Mouse (Mus musculus) heart, postnatal 14 days (tissue): Measurements from ENCODE around the gene Fnip2. TPM values are rescaled to one million over a fixed set of nuclear protein-coding genes. Genes with fewer than 3 reads are reported as not detected.
"Not testable (repeated sequence)": the region's sequence is repeated elsewhere in the genome, so short reads cannot be mapped to it uniquely, and the experiment has no call there.

Experiments
- DNase-seq, 2 experiments: peaks; one replicate each; pipeline ENCODE4 v3.0.0; 2021 to 2022
- intact Hi-C: fragments of 180-260 bp; cut with DNase I; formaldehyde crosslinking; loops from one replicate; pipeline ENCODE4 v1.15.1; 2025
- long read RNA-seq, 2 experiments: library from polyadenylated mRNA; stranded (forward); transcript quantifications; one replicate each; pipeline ENCODE4 v2.0.0; 2021
- total RNA-seq, 2 experiments: library from RNA; stranded (reverse); gene quantifications; 2 replicates each; pipeline ENCODE4 v1.2.3; 2021

The Fnip2 gene
- 10 to 100 TPM; 13.9 to 15.9 TPM for total RNA-seq
- long read RNA-seq, experiment 1, full-length matches to known transcripts: 1 of 6 reads
- long read RNA-seq, experiment 1, partial matches to known transcripts: 1 of 6 reads
- long read RNA-seq, experiment 1, other reads (novel, unspliced or antisense): 4 of 6 reads
- long read RNA-seq, experiment 2, partial matches to known transcripts: 1 of 3 reads
- long read RNA-seq, experiment 2, other reads (novel, unspliced or antisense): 1 of 3 reads

- intact Hi-C loops: loop anchor here (5.0 kb wide), 1 partner anchor 51 kb away; no protein-coding TSS in a partner anchor
These were observed at the start of gene Fnip2 for GRCm38 (mm10) chr3:79567703-79568362. Gene Fnip2 (minus strand): TSS chr3:79567796.

DNA sequence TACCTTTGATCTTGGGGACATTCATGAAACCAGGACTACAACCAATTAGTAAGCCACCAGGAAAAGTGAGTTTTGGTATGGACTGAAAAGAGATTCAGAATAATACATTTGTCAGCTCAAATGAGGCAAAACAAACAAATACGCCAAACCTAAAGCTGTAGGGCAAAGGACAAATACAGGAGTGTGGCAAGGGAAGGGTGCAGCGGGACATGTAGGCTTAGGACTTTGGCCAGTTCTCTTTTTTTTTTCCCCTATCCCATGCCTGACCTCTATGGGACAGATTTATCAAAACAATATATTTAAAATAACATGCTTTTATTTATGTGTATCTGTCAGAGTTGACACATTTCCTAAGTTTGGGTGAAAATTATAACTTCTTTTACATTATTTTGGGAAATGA is 42.3 kb upstream of the Fnip2 start:
- intact Hi-C loops: no loop called here
- no peak for DNase-seq

More at GRCm38 (mm10) chr3:79567703-79568362, at the start of gene Fnip2:
- peak; percentile 85 to 90 for DNase-seq

GRCm38 (mm10) chr3:79595468-79595867 is 27.9 kb upstream of the Fnip2 start:
- no peak for DNase-seq
- intact Hi-C loops: loop anchor here (10.0 kb wide), 1 partner anchor 521 kb away; no protein-coding TSS in a partner anchor

DNA sequence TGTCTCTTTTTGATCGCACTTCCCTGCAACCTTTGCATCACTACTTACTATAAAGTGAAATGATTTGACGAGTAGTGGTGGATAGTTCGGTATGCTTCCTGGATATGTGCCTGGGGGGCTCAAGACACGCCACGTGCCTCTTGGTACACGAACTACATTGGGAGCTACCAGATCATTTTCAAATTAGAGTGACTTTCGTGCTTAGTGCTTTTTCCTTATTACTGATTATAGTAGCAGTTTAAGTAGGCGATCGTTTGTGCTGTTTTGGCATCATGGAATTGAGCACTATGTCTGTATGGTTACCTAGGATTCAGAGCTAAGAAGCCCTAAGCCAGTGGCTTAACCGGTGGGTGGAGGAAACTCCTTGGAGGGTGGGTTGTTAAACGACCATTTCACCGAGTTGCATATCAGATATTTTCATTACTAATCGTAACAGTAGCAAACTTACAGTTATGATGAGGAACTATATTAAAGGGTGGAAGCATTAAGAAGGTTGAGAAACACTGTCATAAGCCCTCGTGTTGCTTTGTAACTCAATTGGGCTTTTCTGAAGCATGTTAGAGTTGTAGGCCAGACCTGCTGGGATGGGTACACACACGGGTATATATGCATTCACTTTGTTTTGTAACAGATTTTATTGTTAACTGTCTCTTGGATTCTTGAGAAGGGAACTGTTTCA is 24.3 kb upstream of the Fnip2 start:
- DNase-seq: no peak
- intact Hi-C loops: loop anchor here (5.0 to 10.0 kb wide), 2 partner anchors 305 to 517 kb away; partner anchors contain the start of gene Rapgef2

- intact Hi-C loops: loop anchor here (5.0 to 10.0 kb wide), 2 partner anchors 304 to 516 kb away; partner anchors contain the start of gene Rapgef2
- DNase-seq: peak; percentile 77 to 82
These were observed 23.5 kb upstream of the Fnip2 start, which contains the start of gene Ppid for GRCm38 (mm10) chr3:79590863-79591792. Gene Ppid (plus strand): TSS chr3:79591342.

DNA sequence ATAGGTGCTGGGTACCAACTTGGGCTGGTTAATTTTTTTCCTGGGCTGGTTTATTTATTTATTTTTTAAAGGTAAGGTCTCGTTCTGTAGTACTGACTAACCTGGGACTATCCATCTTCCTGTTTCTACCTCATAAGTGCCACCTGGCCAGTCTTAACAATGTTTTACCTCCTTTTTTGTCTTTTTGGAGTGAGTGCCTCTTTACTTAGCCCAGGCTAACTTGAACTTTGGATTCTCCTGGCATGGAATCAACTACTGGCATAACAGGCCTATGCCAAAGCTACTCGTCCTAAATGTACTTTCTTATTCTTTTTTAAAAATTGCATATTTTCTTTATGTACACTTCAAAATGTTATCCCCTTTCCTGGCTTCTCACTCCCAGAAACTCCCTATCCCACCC is 22.1 kb upstream of the Fnip2 start:
- intact Hi-C loops: loop anchor here (5.0 to 10.0 kb wide), 4 partner anchors 302 to 627 kb away; partner anchors contain the start of gene Rapgef2
- DNase-seq: no peak

- intact Hi-C loops: loop anchor here (2.0 to 5.0 kb wide), 4 partner anchors 86 to 625 kb away; no protein-coding TSS in a partner anchor
- DNase-seq: peak; percentile 90 to 94
These were observed 19.2 kb upstream of the Fnip2 start for GRCm38 (mm10) chr3:79586804-79587203.

GRCm38 (mm10) chr3:79579891-79580575 is 12.4 kb upstream of the Fnip2 start:
- intact Hi-C loops: no loop called here
- DNase-seq: no peak

- intact Hi-C loops: no loop called here
- no peak for DNase-seq
These were observed 10.6 kb upstream of the Fnip2 start for GRCm38 (mm10) chr3:79578164-79578563.

DNA sequence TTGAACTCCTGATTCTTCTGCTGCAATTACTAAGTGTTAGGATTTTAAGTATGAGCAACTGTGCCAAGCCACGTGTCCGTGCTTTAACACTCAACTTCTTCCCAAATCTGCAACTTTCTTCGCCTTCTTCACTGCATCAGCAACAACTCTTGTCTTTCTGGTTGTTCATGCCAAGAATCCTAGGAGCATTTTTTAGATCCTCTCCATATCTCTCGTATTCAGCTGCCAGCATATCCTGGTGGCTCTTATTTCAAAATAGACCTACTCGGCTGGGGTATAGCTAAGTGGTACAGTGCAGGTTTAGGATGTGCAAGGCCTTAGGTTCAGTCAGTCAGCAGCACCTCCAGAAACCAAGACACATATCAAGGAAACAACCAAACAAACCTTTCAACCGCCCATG is 10.0 kb upstream of the Fnip2 start:
- intact Hi-C loops: no loop called here

DNA sequence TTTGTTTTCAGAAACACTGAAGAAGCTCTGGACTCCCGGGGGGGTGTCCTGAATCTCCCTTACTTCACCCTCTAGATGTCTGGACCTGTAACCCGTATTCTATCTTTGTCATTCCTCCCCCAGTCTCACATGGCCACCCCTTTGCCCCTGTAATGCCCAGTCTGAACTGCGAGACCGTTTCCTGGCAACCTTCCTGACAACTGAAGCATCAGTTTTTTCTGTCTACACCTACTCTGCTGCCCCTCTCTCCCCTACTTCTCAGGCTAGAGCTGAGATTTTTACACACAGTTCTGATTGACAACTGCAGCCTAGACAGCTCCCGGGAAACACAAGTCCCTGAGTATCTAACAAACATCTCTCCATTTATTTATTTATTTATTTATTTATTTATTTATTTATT is 9.3 kb upstream of the Fnip2 start:
- intact Hi-C loops: no loop called here
- no peak for DNase-seq

More for the DNA sequence above, 10.0 kb upstream of the Fnip2 start:
- DNase-seq: no peak

- intact Hi-C loops: no loop called here
These were observed 8.8 kb upstream of the Fnip2 start for GRCm38 (mm10) chr3:79576468-79576816.

GRCm38 (mm10) chr3:79575576-79576467 is 8.2 kb upstream of the Fnip2 start:
- intact Hi-C loops: no loop called here
- no peak for DNase-seq

More at GRCm38 (mm10) chr3:79576468-79576816, 8.8 kb upstream of the Fnip2 start:
- DNase-seq: no peak

- DNase-seq: no peak
- intact Hi-C loops: no loop called here
These were observed 6.7 kb upstream of the Fnip2 start for GRCm38 (mm10) chr3:79574336-79574735.

- intact Hi-C loops, DNase-seq: not testable (repeated sequence)
These were observed 5.8 kb upstream of the Fnip2 start for GRCm38 (mm10) chr3:79573376-79573775.

DNA sequence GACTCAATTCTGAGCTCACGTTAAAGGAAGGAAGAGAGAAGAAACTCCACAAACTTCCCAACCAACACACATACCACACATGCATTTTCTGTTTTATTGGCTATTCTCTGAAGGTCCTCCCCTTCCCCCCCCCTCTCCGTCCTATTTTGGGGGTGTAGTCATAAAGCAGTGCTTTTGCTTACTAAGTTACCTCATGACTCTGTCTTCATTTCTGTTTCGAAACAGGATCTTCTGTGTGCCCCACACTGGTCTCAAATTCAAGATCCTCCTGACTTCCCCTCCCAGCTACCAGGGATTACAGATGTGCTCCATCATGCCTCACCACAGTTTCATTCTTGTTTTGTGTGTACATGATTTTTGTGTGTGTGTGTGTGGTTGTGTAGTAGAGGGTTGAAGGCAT is 4.8 kb upstream of the Fnip2 start:
- intact Hi-C loops: no loop called here
- DNase-seq: no peak

GRCm38 (mm10) chr3:79569351-79569681 is 1.7 kb upstream of the Fnip2 start:
- intact Hi-C loops: loop anchor here (5.0 kb wide), 1 partner anchor 52 kb away; no protein-coding TSS in a partner anchor
- DNase-seq: no peak

GRCm38 (mm10) chr3:79568629-79569350 is 1.2 kb upstream of the Fnip2 start:
- DNase-seq: no peak
- intact Hi-C loops: loop anchor here (5.0 kb wide), 1 partner anchor 51 kb away; no protein-coding TSS in a partner anchor
